Mouse (Mus musculus) megakaryocyte, adult 5-6 weeks (primary cell): ENCODE data around the gene Auts2. TPM values are rescaled to one million over a fixed set of nuclear protein-coding genes. Genes with fewer than 3 reads are reported as not detected.

ENCODE experiments used
- ATAC-seq: 2 replicates; pipeline ENCODE4 v1.8.0; 2016; ENCODE audit warnings: mild to moderate bottlenecking, inconsistent platforms; ENCODE audit not compliant: poor library complexity, severe bottlenecking
- total RNA-seq, 2 experiments: library from RNA; stranded (forward) in 1 of 2; stranded (reverse) in 1 of 2; fragments of 153-499, 151-499 nt in 1 of 2; fragments of 221-1000, 200-1000 nt in 1 of 2; gene quantifications; 2 replicates each; pipeline versions ENCODE4 v1.2.3 to v1.2.4; 2015 to 2017

Gene Auts2
- total RNA-seq, 2 experiments from 2014 or later = 0.42 to 1.1 TPM

DNA sequence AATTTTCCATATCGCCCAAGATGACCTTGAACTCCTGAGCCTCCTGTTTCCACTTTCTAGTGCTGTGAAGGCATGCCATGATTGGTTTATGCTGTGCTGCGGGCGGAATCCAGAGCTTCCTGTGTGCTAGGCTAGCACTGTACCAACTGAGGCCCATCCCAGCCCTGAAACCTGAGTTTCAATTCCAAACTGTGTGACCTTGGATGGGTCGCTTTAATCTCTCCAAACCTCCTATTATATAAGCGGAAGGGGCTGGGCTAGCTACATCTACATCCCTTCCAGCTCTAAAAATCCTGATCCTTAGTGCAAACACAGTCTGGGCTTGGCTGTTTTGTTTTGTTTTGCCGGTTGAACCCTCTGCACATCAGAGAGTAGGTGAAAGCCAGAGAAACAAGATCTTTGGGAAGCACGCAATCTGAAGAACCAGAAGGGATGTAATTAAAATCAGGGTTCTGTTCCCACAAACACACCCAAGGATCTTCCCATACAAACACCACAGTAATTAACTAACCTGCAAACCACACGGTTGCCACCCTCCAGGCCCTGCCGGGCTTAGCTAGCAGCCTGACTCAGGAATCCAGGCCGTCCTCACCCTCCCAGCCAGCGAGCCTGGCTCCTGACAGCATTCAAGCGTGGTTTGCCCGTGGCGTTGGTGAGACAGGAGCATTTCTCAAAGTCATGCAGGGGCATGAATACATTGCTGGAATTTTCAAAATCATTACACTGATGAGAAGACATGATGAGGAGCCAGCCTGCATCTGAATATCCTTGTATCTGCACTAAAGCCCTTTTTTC, 985.4 kb downstream of the Auts2 start:
- no peak for ATAC-seq

DNA sequence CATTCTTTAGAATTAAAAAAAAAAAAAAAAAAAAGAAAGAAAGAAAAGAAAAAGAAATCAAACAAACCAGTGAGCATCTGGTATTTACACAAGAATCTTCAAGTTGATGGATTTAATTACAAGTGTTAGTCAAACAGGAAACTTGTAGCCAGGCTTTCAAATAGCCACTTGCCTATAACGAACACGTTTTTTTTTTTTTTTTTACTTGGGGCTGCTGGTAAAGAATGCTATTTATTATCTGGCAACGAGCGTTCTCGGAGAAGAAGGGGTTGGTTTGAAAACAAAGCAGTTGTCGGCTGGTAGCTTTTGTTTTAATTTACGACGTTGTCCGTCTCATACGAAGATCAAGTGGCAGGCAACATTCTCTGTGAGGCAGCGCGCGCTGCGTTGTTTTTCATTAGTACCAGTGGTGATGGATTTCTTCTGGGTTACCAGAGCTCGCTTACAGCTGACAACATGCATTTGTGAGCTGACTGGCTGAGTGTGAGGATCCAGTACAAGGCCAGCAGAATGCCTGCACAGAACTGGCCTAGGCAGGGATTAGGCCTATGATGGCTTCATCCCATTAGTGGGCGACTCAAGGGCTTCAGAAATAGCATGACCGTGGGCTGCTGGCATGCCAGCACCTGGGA, 994.1 kb downstream of the Auts2 start:
- ATAC-seq = no peak

DNA sequence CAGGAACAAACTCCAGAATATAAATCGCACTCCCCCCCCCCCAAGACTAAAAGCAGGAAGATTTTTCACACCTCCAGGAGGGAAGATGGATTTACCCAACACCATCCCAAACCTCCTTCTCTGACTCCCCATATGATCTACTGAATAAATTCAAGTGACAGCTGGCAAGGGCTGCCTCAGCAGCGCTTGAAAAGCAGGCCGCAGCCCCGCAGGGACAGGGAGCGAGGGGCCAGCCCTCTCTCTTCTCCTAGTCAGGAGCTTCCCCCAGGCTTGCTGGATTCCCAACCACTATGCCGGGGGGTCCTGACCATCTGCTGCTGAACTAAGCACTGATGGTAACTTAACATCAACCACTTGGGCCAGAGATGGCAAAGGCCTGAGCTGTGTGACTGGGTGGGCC, 995.2 kb downstream of the Auts2 start:
- no peak for ATAC-seq

DNA sequence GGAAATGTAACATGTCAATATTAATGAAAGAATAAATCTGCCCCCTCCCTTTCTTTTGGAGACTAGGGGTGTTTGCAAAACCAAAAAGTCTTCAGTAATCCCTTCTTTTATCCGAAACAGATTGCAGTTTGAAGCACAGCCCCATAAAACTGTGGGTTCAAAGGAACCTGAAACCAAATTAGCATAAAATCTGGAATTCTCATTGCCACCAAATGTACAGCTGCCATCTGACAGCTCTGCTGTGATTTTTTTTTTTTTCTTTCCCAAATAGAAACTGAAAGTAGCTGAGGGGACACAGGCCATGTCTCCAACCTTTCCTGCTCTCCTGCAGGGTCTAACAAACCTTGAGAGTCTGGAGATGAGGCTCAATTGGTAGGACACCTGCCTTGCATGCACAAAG, 996.7 kb downstream of the Auts2 start:
- ATAC-seq = no peak

DNA sequence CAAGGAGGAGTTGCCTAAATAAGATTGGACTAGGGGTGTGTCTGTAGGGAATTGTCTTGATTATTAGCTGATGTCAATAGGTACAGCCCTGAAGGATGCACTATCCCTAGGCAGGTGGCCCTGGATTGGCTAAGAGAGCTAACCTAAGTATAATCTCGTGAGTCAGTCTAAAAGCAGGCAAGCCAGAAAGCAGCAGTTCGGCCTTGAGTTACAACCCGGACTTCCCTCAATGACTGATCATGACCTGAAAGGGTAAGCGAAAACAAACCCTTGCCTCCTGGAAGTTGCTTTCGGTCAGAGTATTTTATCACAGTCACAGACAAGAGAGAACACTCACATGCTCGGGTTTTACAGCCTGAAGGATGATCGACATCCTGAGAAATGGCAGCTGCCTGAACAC, 998.8 kb downstream of the Auts2 start:
- ATAC-seq = no peak

DNA sequence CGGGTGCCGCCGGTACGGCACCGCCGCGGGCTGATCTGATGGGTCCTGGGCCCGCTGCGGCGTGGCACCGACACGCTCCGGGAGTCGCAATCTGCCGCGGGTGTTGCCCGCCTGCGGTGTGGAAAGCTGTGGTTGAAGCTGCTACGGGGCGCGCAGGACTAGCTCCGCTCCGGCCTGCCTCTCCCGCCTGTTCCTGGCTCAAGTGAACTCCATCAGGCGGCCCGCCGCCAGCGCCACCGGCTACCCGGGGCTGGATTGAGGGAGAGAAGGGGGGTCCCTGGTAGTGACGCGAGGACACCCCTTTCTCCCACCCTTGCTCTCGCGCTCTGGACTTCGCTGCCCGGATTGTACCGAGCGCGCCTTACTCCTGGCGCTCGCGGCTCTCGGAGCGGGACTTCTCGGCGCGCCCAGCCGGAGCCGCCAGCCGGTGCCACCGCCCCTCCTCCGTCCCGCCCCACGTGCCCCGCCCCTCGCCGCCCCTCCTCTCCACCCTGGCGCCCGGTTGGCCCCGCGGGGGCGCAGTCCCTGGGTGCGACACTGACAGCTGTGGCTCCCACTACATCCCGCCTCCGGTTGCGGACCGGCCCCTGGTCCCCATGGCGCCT, 1004.7 kb downstream of the Auts2 start:
- no peak for ATAC-seq

DNA sequence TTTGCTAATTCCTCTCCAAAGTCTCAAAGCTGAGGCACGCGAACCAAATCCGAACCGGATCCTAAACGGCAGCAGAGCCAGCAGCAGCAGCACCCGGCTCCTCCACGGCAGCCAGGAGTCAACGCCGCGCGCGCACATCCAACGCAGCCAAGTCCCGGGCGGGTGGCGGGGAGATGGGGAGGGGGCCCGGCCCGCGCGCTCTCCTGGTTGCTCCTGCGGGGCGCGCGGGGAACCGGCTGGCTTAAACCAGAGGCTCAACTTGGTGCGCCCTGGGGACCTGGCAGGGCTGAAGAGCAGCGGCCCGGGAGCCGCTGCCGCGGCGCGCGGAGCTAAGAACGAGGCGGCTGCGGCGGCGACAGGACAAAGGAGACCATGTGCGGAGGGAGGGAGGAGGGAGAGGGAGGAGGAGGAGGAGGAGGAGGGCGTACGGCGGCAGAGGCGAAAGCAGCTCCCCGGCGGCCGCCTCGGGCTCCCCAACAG, 1005.3 kb downstream of the Auts2 start:
- ATAC-seq = no peak

DNA sequence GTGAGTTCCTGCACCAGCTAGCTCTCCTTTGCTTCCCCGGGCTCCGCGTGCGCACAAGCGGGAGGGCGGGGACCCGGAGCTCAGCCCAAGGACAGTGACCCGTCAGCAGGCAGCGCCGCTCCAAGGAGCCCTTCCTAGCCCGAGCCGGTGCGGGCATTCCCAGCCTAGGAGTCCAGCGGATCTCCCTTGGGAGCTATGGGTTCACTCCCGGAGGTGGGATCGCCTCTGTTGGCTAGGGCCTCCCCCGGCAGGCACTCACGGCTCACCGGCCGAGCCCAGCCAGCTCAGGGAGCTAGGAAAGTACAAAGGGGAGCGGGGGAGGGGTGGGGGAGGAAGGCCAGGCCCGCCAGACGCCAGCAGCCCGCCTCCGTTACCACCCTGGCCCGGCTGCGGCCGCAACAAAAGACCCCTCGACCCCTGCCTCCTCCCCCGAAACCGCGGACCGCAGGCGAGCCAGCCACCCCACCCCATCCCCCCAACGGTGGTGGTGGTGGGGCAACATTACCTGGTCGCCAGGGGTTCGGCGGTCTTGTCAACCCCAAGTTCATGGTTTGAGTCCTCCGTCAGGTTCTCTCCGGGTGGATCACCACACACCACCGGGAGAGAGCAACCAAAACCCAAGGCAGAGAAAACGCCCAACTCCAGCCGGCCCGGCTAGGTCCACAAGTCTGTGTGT, 1005.9 kb downstream of the Auts2 start:
- no peak for ATAC-seq

DNA sequence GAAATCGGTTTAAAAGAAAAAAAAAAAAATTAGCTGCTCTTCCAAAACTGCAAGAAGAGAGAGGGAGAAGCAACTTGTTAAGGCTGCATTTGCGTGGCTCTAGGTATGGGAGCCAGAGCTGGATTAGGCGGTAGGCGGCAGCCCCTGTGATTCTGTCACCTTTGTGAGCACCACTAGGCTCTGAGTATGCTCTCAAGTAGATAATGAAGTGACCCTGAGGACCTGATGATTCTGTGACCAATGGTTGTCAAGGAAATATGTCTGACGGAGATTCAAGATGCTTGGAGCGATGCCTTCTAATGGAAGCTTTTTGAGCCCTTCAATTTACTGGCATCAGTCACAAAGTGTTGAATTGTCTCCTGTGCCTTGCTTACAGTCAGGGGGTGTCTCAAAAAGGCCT, 1007.4 kb downstream of the Auts2 start:
- no peak for ATAC-seq

DNA sequence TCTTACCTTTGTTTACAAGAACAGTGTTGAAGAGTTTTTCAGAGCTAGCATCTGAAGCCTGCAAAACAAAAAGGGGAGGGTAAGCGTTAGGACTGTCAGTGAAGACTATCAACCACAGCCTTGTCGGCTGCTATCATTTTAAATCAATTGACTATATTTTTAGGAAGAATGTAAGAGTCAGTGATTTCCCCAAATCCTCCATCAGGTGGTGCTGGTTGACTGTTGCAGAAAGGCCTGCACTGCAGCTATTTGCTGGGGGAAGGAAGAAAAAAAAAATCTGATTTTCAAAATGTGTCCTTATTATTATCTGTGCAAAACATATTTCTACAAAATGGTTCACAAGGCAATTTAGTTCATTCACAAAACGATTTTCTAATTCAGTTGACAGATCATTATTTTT, 1009.3 kb downstream of the Auts2 start:
- ATAC-seq = no peak

DNA sequence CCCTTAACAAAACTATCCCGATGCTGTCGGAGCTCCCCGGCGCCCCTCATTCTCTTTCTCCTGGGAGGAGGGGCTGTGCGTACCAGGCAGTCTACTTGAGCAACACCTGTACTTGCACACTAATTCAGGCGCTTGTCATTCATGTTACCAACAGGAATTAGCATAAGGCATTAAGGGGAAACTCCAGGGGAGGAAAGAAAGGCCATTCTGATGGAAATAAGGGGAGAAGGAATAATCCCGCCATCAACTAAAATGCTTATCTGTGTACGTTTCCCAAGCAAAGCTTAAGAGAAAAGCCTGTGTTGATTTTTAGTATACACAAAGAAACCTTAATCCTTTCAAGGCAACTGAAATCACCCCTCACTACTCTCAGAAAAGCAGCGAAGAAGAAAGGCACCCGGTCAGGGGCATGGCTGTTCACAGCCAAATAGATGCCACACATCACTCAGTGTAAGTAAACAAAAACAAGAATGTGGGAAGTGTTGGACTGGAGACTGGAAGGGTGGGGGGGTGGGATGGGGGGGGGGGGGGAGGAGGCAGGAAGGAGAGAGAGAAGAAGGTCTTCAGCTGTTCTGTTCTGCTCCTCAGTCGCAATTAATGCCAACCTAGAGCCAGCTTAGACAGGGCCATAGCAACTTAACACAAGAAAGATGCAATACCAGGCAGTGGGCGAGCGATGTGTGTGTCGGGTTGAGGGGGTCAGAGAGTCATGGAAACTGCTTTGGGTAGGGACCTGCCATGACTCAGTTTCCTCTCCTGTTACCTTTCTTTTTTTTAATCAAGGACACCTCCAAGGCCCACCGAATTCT, 1011.2 kb downstream of the Auts2 start:
- ATAC-seq = no peak

DNA sequence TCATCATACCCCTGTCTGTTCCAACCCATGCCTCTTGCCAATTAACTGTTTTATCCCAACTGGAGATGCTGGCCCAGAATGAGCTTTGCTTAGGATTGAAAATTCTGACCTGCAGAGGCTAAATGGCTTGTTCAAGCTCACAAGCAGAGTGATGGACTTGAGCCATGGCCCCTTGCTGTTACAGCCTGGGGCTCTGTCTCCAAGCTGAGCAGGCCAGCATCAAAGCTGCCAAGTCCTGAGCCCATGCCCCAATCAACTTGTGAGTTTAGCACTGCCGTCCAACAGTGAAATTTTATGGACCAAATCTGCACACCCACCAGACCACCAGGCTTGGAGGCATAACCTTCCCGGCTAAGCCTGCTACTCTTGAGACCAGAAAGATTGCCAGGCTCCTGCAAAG, 1012.3 kb downstream of the Auts2 start:
- no peak for ATAC-seq

DNA sequence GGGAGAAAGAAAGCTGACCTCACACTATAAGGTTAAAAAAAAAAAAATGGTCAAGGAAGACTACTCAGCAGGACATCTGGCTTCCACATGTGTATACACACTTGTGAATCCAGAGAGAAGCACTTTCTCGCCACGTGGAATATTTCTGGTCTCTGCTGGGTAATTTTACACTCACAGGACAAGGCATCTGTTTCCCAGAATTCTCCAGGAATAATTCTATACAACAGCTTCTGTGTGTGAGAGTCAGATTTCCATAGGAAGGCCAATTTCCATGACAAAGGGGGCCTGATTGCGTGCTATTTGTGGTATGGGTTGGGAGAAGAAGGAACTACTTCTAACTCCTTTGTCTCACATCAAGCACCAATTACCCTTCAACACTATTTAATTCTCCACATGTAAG, 1016.5 kb downstream of the Auts2 start:
- ATAC-seq = no peak

DNA sequence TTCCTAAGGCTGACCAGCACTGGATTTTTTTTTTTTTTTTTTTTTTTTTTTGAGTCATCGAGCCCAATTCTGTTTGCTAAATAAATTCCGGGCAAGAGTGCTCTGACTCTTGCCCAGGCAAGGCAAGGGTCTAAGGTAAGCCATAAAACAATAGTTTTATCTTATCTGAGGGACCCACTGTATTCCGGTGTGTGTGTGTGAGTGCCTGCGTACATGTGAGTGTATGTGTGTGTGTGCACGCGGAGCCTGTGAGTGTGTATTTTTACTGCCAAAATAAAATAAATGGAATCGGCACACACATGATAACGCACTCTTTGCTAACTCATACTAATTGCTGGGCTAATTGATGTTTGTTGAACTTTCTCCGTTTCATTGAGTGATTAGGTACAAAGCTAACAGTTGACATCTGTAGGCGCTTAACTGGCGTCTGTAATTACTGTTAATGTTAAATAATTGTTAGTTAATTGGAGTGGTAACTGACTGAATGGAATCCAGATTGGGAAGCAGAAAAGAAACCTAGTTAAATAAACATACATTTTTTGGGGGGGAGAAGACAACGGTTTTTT, 1018.2 kb downstream of the Auts2 start:
- no peak for ATAC-seq

DNA sequence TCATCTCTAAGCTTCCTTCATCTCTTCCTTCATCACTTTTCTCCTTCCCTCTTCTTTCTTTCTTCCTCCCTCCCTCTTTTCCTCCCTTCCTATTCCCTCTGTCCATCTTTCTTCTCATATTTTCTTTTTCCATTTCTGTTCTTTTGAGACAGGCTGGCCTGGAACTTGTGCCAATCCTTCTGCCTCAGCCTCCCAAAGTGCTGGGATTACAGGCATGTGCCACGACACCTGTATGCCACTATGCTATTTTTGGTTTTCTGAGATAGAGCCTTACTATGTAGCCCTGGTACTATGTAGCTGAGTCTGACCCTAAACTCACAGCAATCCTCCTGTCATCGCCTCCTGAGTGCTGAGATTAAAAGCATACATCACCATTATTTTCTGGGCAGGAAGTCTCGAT, 1023.6 kb downstream of the Auts2 start:
- ATAC-seq = no peak

DNA sequence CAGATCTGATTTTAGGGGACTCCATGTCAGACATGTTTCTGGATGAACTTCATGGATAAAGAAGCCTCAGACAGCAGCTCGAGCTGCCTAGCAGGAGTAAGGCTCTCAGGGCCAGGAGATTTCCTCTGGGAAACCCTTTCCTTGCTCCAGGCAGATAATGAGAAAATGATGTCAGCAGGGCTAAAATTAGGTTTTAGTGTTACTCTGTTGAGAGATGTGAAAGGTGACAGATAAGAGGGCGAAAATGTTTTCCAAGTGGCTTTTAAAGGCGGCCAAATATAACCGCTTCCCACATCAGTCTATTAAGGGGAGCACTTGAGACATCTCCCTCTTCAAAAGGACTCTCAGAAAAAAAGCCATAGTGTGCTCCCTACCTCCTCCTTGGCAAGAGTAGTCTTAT, 1025.5 kb downstream of the Auts2 start:
- no peak for ATAC-seq

DNA sequence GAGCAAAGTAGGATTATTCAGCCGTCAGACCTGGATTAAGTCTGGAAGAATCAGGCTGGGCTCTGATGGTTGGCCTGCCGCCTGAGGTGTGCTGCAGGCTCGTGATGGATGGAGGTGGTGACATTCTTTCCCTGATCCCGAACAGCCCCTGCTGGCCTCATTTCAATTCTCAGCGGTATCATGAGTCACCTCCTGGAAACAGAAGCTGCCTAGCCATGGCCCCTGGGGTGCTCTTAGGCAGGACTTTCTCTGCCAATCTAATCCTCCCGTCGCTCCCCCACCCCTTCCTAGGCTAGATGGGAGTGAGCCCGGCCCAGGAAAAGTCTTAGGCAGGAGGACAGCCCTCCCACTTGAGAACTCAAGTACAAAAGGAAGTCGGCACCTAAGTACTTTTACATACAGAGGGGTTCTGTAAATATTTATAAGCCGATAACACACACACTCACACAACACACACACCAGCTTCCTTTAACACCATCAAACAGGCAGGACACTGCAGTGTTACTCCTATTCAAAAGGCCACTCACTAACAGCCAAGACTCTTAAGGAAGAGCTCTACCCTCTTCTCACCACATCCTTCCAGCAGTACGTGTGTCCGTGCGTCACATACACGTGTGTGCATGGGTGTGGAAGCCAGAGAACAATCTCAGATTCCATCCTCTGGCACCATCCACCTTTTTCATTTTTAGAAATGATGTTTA, 1027.3 kb downstream of the Auts2 start:
- no peak for ATAC-seq

DNA sequence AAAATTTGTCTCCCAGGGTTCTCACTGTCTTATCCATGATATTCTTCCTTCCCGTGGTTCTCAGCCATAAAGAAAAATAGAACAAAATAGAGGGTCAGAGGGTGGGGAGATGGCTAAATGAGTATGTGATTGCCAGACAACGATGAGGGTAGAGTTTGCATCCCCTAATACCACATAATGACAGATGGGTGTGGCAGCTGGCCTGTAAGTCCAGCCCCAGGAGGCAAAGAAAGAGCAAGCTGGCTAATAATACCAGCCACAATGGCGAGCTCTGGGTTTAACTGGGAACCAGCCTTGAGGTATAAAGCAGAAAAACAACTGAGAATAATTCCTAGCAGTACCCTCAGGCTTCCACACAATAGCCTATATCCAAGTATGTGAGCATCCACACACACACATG, 1029.4 kb downstream of the Auts2 start:
- ATAC-seq = no peak

DNA sequence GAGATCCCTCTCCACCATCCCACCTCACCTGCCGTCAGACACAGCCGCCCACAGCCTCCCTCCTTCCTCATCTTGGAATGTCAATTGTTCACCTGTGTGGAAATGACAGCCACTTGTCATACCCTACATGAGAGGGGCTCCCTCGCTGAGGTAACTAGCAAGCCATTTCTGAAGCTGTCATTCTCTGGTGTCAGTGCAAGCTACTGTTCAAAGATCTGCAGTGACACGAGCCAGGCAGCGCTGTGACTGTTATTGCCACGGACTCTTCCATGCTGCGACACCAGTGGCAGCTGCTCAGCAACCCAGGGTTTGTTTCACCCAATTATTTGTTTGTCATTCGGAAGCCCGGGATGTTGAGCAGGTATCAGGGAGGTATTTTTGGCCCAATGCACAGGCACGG, 1030.5 kb downstream of the Auts2 start:
- no peak for ATAC-seq

DNA sequence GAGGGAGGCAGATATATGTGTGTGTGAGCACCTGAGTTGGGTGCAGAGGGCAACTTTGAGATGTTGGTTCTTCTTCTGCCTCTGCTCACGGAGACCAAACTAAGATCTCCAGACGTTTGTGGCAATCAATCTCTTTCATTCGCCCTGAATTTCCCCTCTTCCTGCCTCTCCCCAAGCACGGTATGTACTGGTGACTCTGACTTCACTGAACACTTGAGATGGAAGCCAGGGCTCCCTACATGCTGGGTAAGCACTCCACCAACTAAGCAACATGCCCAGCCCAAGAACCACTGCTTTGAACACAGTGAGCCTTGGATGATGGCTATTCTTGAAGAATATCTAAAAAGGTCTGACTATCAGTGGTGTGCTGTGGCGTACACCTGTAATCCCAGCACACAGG, 1032.5 kb downstream of the Auts2 start:
- no peak for ATAC-seq
